Mouse (Mus musculus) bone marrow, adult 2 months (tissue): ENCODE measurements at regions not wholly inside any gene's neighbourhood (a gene's known extent, or its start where the extent isn't known, plus 50 kb on each side); places are given as distances from the start of the nearest gene placed in this dataset.

Experiments used
- CTCF ChIP-seq: fragments of 200-500 bp; IDR thresholded peaks from 2 replicates; pipeline ENCODE4 v1.5.1; 2011; ENCODE audit warnings: low read length, control low read depth; ENCODE audit not compliant: control insufficient read depth, insufficient read depth
- POLR2A ChIP-seq: fragments of 200-500 bp; IDR thresholded peaks from 2 replicates; pipeline ENCODE4 v1.6.1; 2011; ENCODE audit warnings: low read depth, mild to moderate bottlenecking, control low read depth, low read length, borderline replicate concordance; ENCODE audit not compliant: control insufficient read depth

- TF ChIP-seq POLR2A: no peak
- no peak for TF ChIP-seq CTCF
These were observed 146.7 kb downstream of the Dusp6 start for GRCm38 (mm10) chr10:99409744-99410143.
